Mouse (Mus musculus) hindbrain, embryonic 10.5 days (tissue): ENCODE measurements around the gene Pnp2. TPM values are rescaled to one million over a fixed set of nuclear protein-coding genes. Genes with fewer than 3 reads are reported as not detected.
"Not testable (repeated sequence)": the region's sequence is repeated elsewhere in the genome, so short reads cannot be mapped to it uniquely, and the experiment has no call there.

Source experiments
- DNase-seq: peaks from one replicate; pipeline ENCODE4 v3.0.0-alpha.2; 2017; ENCODE audit warnings: low spot score
- H3K27ac ChIP-seq: fragments of 300-500 bp; sonication (generic); 2 replicates; pipeline ENCODE4 v1.5.1; 2016; ENCODE audit warnings: mild to moderate bottlenecking, moderate library complexity
- H3K27me3 ChIP-seq: fragments of 300-500 bp; sonication (generic); 2 replicates; pipeline ENCODE4 v1.6.1; 2016; ENCODE audit warnings: mild to moderate bottlenecking; ENCODE audit not compliant: poor library complexity, insufficient read depth, severe bottlenecking
- H3K36me3 ChIP-seq: fragments of 300-500 bp; sonication (generic); 2 replicates; pipeline ENCODE4 v1.6.1; 2016; ENCODE audit warnings: mild to moderate bottlenecking, moderate library complexity
- H3K4me1 ChIP-seq: fragments of 300-500 bp; sonication (generic); replicated peaks from 2 replicates; pipeline ENCODE4 v1.6.1; 2016; ENCODE audit warnings: mild to moderate bottlenecking
- H3K4me3 ChIP-seq: fragments of 300-500 bp; sonication (generic); 2 replicates; pipeline ENCODE4 v1.5.1; 2016; ENCODE audit warnings: mild to moderate bottlenecking, moderate library complexity
- H3K9me3 ChIP-seq: fragments of 300-500 bp; sonication (generic); 2 replicates; pipeline ENCODE4 v1.6.1; 2016; ENCODE audit warnings: mild to moderate bottlenecking, moderate library complexity
- WGBS: fragments of 180-500 bp; shearing (Covaris S2); methylation state at CpG from one replicate; pipeline ENCODE4 v1.1.7; 2016; 5-methylcytosine and 5-hydroxymethylcytosine counted together
- polyA plus RNA-seq: library from polyadenylated mRNA; unstranded; fragments of >200 nt; fragmentation: Nextera tagmentation; extraction: Ambion mirVana; gene quantifications from 2 replicates; pipeline ENCODE4 v1.2.1, GENCODE M21; 2016

The Pnp2 gene
- 0.54 and 0.86 TPM in 2 replicates for polyA plus RNA-seq

- not testable (repeated sequence) for H3K9me3 ChIP-seq, H3K27ac ChIP-seq, H3K4me1 ChIP-seq, H3K27me3 ChIP-seq
- WGBS = 8% methylated on average over 19 of the region's 19 CpGs
- H3K4me3 ChIP-seq = peak within 1 kb of the TSS; percentile 23; the same call in 1 of the 2 replicates
- peaks cover 16% of the 10 kb centered on the region for H3K36me3 ChIP-seq
- DNase-seq = peak; percentile 29
Measured at GRCm38 (mm10) chr14:50955942-50956508, at the start of gene Pnp2. Gene Pnp2, plus strand, starts transcription at chr14:50955992.

- H3K27me3 ChIP-seq = no peaks in the 10 kb centered on the region
- no peak overlapping the region for H3K4me3 ChIP-seq
- H3K36me3 ChIP-seq = peaks cover 25% of the 10 kb centered on the region
- 86% methylated on average over 4 of the region's 4 CpGs for whole genome bisulfite sequencing
- H3K27ac ChIP-seq = no peak overlapping the region
- DNase-seq = no peak
- H3K9me3 ChIP-seq = no peaks in the 10 kb centered on the region
- peaks cover 6% of the 10 kb centered on the region; the same call in 1 of the 2 replicates for H3K4me1 ChIP-seq
Measured at GRCm38 (mm10) chr14:50908126-50908525, 47.7 kb upstream of the Pnp2 start.

- Histone ChIP-seq H3K4me1 (no peaks in the 10 kb centered on the region), H3K36me3 (peaks cover 55% of the 10 kb centered on the region), H3K9me3 (no peaks in the 10 kb centered on the region), H3K4me3 (no peak overlapping the region), H3K27me3 (no peaks in the 10 kb centered on the region), H3K27ac (no peak overlapping the region)
- whole genome bisulfite sequencing = 59% methylated on average over 3 of the region's 3 CpGs
- no peak for DNase-seq
Measured at GRCm38 (mm10) chr14:50911356-50911755, 44.4 kb upstream of the Pnp2 start.

GRCm38 (mm10) chr14:50923437-50923836, 32.4 kb upstream of the Pnp2 start:
- not testable (repeated sequence) for H3K27ac ChIP-seq, DNase-seq, H3K27me3 ChIP-seq, H3K9me3 ChIP-seq
- 78% methylated on average over 1 of the region's 1 CpGs for WGBS
- Histone ChIP-seq H3K36me3 (peaks cover 52% of the 10 kb centered on the region), H3K4me3 (peak overlapping the region; percentile 84), H3K4me1 (peaks cover 27% of the 10 kb centered on the region)

GRCm38 (mm10) chr14:50924281-50925064, 31.3 kb upstream of the Pnp2 start, which contains the start of the genes Osgep and Apex1:
Gene Osgep, minus strand, starts transcription at chr14:50924893.
Gene Apex1, plus strand, starts transcription at chr14:50924968.
- peaks cover 28% of the 10 kb centered on the region for H3K4me1 ChIP-seq
- no peaks in the 10 kb centered on the region for H3K27me3 ChIP-seq
- WGBS = under 1% methylated on average over 57 of the region's 57 CpGs
- peak; percentile 97 for DNase-seq
- H3K27ac ChIP-seq = peak within 1 kb of the TSS; percentile 96
- peaks cover 52% of the 10 kb centered on the region for H3K36me3 ChIP-seq
- no peaks in the 10 kb centered on the region for H3K9me3 ChIP-seq
- peak within 1 kb of the TSS; percentile 84 for H3K4me3 ChIP-seq

GRCm38 (mm10) chr14:50925111-50925920, 30.5 kb upstream of the Pnp2 start:
- peak; percentile 29 for DNase-seq

GRCm38 (mm10) chr14:50927366-50927765, 28.4 kb upstream of the Pnp2 start:
- Histone ChIP-seq H3K9me3 (no peaks in the 10 kb centered on the region), H3K27me3 (no peaks in the 10 kb centered on the region), H3K27ac (no peak overlapping the region), H3K4me1 (peaks cover 46% of the 10 kb centered on the region), H3K36me3 (peaks cover 40% of the 10 kb centered on the region), H3K4me3 (no peak overlapping the region)
- WGBS = 79% methylated on average over 3 of the region's 3 CpGs
- DNase-seq = no peak

More at GRCm38 (mm10) chr14:50925111-50925920, 30.5 kb upstream of the Pnp2 start:
- Histone ChIP-seq H3K27me3 (no peaks in the 10 kb centered on the region), H3K9me3 (no peaks in the 10 kb centered on the region), H3K36me3 (peaks cover 45% of the 10 kb centered on the region), H3K4me3 (peak overlapping the region; percentile 84), H3K27ac (peak overlapping the region; percentile 96), H3K4me1 (peaks cover 36% of the 10 kb centered on the region)
- WGBS = 2% methylated on average over 38 of the region's 38 CpGs

- Histone ChIP-seq H3K27me3 (no peaks in the 10 kb centered on the region), H3K9me3 (no peaks in the 10 kb centered on the region), H3K27ac (peak overlapping the region; percentile 95), H3K36me3 (peaks cover 40% of the 10 kb centered on the region), H3K4me1 (peaks cover 39% of the 10 kb centered on the region), H3K4me3 (peak overlapping the region; percentile 89)
- DNase-seq = no peak
- 26% methylated on average over 10 of the region's 10 CpGs for WGBS
Measured at GRCm38 (mm10) chr14:50929951-50930350, 25.8 kb upstream of the Pnp2 start.

GRCm38 (mm10) chr14:50930377-50930753, 25.4 kb upstream of the Pnp2 start:
- Histone ChIP-seq H3K9me3 (no peaks in the 10 kb centered on the region), H3K36me3 (peaks cover 40% of the 10 kb centered on the region), H3K4me3 (peak overlapping the region; percentile 89), H3K4me1 (peaks cover 39% of the 10 kb centered on the region), H3K27ac (peak overlapping the region; percentile 95), H3K27me3 (no peaks in the 10 kb centered on the region)
- under 1% methylated on average over 38 of the region's 38 CpGs for WGBS
- no peak for DNase-seq

GRCm38 (mm10) chr14:50930754-50931492, 24.9 kb upstream of the Pnp2 start, which contains the start of the genes Pip4p1 and Pnp:
Gene Pip4p1, minus strand, starts transcription at chr14:50930856.
Gene Pnp, plus strand, starts transcription at chr14:50931082.
- peak; percentile 98 for DNase-seq
- H3K4me1 ChIP-seq = peaks cover 36% of the 10 kb centered on the region
- H3K9me3 ChIP-seq = no peaks in the 10 kb centered on the region
- peak within 1 kb of the TSS; percentile 95 for H3K27ac ChIP-seq
- H3K36me3 ChIP-seq = peaks cover 37% of the 10 kb centered on the region
- H3K27me3 ChIP-seq = no peaks in the 10 kb centered on the region
- peak within 1 kb of the TSS; percentile 89 for H3K4me3 ChIP-seq
- WGBS = under 1% methylated on average over 67 of the region's 68 CpGs

GRCm38 (mm10) chr14:50931493-50932020, 24.2 kb upstream of the Pnp2 start:
- DNase-seq = no peak
- 14% methylated on average over 12 of the region's 12 CpGs for WGBS
- peak overlapping the region; percentile 89 for H3K4me3 ChIP-seq
- H3K36me3 ChIP-seq = peaks cover 30% of the 10 kb centered on the region
- no peaks in the 10 kb centered on the region for H3K9me3 ChIP-seq
- H3K27me3 ChIP-seq = no peaks in the 10 kb centered on the region
- peaks cover 30% of the 10 kb centered on the region for H3K4me1 ChIP-seq
- peak overlapping the region; percentile 94 for H3K27ac ChIP-seq

GRCm38 (mm10) chr14:50936649-50937048, 19.1 kb upstream of the Pnp2 start:
- Histone ChIP-seq H3K36me3 (no peaks in the 10 kb centered on the region), H3K4me3 (no peak overlapping the region), H3K27ac (no peak overlapping the region), H3K9me3 (no peaks in the 10 kb centered on the region), H3K27me3 (no peaks in the 10 kb centered on the region), H3K4me1 (peaks cover 6% of the 10 kb centered on the region)
- DNase-seq = no peak
- WGBS = 65% methylated on average over 1 of the region's 1 CpGs
